9 mouse cellular contexts compared by ENCODE assay signal in the genomic region with DNA sequence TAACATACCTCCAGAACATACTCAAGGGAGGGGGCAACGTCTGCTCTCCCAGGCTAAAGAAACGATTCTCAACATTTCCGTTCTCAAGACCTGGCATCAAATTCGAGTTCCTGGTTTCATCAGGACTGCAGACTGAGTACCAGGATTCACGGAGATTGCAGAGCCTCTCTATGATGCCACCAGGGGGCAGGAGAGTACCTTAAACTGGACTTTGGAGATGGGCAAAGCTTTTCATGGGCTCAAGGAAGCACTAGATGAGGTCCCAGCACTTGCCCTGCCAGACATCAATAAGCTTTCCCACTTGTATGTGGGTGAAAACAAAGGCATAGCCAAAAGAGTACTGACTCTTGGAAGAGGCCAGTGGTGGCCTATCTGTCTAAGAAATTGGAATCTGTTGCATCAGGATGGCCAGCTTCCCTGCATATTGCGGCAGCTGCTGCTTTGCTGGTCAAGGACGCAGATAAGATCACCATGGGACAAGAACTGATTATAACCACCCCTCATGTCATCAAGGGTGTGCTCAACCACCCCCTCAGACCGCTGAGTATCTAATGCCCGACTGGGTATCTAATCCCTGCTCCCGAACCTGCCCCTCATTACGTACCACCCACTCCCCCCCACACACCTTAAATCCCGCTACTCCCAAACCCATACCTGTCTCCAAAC. TPM values are rescaled to one million over a fixed set of nuclear protein-coding genes. Genes with fewer than 3 reads are reported as not detected.
DNase-seq lines count a peak whose midpoint lies in the region; ATAC-seq and TF ChIP-seq lines count a peak whose summit lies in the region.
"Had no signal": no experiment of that assay in that cellular context is flagged by ENCODE, and none has a peak within 500 bp of the region (broad histone marks: within the 10 kb centered on the region; RNA-seq: fewer than 3 reads in every experiment).

No protein-coding gene starts in this region.

- H3K9me3 ChIP-seq in E14TG2a.4 (ENCODE audit: low read length), result no peaks in the 10 kb centered on the region
- no peaks in the 10 kb centered on the region for H3K9me3 ChIP-seq in heart, embryonic 10.5 days
- H3K9me3 ChIP-seq in lung, embryonic 14.5 days (ENCODE audit: low read depth, low read length), result no peaks in the 10 kb centered on the region
- H3K9me3 ChIP-seq: liver, embryonic 15.5 days had no signal

- no peaks in the 10 kb centered on the region; the same call in 1 of the 2 replicates for H3K4me1 ChIP-seq in E14TG2a.4 (replicated peaks; ENCODE audit: low read depth, low read length)
- no peaks in the 10 kb centered on the region for H3K4me1 ChIP-seq in heart, embryonic 10.5 days
- H3K4me1 ChIP-seq in lung, embryonic 14.5 days (ENCODE audit: insufficient read depth), result no peaks in the 10 kb centered on the region
- H3K4me1 ChIP-seq: liver, embryonic 15.5 days had no signal

- H3K36me3 ChIP-seq in E14TG2a.4 (ENCODE audit: insufficient read depth, low read length), result no peaks in the 10 kb centered on the region
- peaks cover 20% of the 10 kb centered on the region; the same call in 1 of the 2 replicates for H3K36me3 ChIP-seq in heart, embryonic 10.5 days
- H3K36me3 ChIP-seq in lung, embryonic 14.5 days (ENCODE audit: insufficient read depth), result 0 out of 2 replicates have a peak, but pooled peaks cover 2% of the 10 kb centered on the region
- H3K36me3 ChIP-seq: liver, embryonic 15.5 days had no signal

- H3K27me3 ChIP-seq in E14TG2a.4 (ENCODE audit: insufficient read depth, low read length), result peaks cover 55% of the 10 kb centered on the region
- H3K27me3 ChIP-seq in heart, embryonic 10.5 days (ENCODE audit: insufficient read depth, poor library complexity, severe bottlenecking), result no peaks in the 10 kb centered on the region
- no peaks in the 10 kb centered on the region for H3K27me3 ChIP-seq in lung, embryonic 14.5 days (ENCODE audit: insufficient read depth, low read length)
- H3K27me3 ChIP-seq: liver, embryonic 15.5 days had no signal

- H3K27ac ChIP-seq in heart, embryonic 10.5 days, result no peak overlapping the region
- H3K27ac ChIP-seq in lung, embryonic 14.5 days (ENCODE audit: low read depth), result no peak overlapping the region
- H3K27ac ChIP-seq: liver, embryonic 15.5 days had no signal

- H3K4me3 ChIP-seq in E14TG2a.4 (replicated peaks; ENCODE audit: low read length), result no peak overlapping the region
- no peak overlapping the region for H3K4me3 ChIP-seq in heart, embryonic 10.5 days
- no peak overlapping the region for H3K4me3 ChIP-seq in lung, embryonic 14.5 days (ENCODE audit: low read depth, low read length)
- H3K4me3 ChIP-seq: liver, embryonic 15.5 days had no signal

- peak; percentile 50 for DNase-seq in adrenal gland, adult 8-10 months
- DNase-seq in embryo, embryonic 11 days, result peak; percentile 87
- DNase-seq in heart, embryonic 10.5 days (ENCODE audit: low spot score), result peak; percentile 84
- DNase-seq in large intestine, adult 2 months (ENCODE audit: low read depth, low spot score), result peak; percentile 80
- DNase-seq in lung, embryonic 14.5 days, result peak; percentile 94
- DNase-seq in right cerebral cortex, postnatal 4 days, result peak; percentile 86

- ATAC-seq in lung, embryonic 14.5 days (ENCODE audit: insufficient read depth), result peak; percentile 63; the same call in 1 of the 2 replicates
- no peak for ATAC-seq in monocyte, adult 5-6 weeks (replicated peaks; ENCODE audit: insufficient number of reproducible peaks, low FRiP score, low TSS enrichment, poor library complexity, severe bottlenecking)

- TF ChIP-seq CTCF in E14TG2a.4 (conservative IDR thresholded peaks at IDR 0.05; ENCODE audit: low read length), result peak; percentile 71
- peak; percentile 94 for TF ChIP-seq CTCF in lung, embryonic 14.5 days (IDR thresholded peaks at IDR 0.05; ENCODE audit: low read depth)

- no peak overlapping the region for H3K4me2 ChIP-seq in lung, embryonic 14.5 days
- H3K4me2 ChIP-seq: liver, embryonic 15.5 days had no signal

- no peak overlapping the region for H3K9ac ChIP-seq in lung, embryonic 14.5 days
- H3K9ac ChIP-seq: liver, embryonic 15.5 days had no signal

- 44% methylated on average over 12 of the region's 12 CpGs for WGBS in heart, embryonic 10.5 days
- 46% methylated on average over 12 of the region's 12 CpGs for WGBS in large intestine, adult 2 months
- 46% methylated on average over 12 of the region's 12 CpGs for WGBS in lung, embryonic 14.5 days

RNA-seq across cellular contexts. Expression of a gene that starts 33.3 kb away (rescaled TPM):
- total RNA-seq in adrenal gland, adult 8-10 months (2022), result 1 to 10 TPM; 4.9 to 7.5 (median 6.0) TPM
- polyA plus RNA-seq in heart, embryonic 10.5 days (2016; fragmentation: Nextera tagmentation; extraction: Ambion mirVana), result 22.3 and 25.5 TPM in 2 replicates
- 11.9 and 12.7 TPM in 2 replicates for polyA plus RNA-seq in large intestine, adult 2 months (2012; rRNA removed)
- 38.3 and 44.6 TPM in 2 replicates for polyA plus RNA-seq in lung, embryonic 14.5 days (2014; fragmentation: Nextera tagmentation; extraction: Ambion mirVana)
- total RNA-seq in monocyte, adult 5-6 weeks (2017), result not detected in 3 replicates
